Mouse (Mus musculus) intestine, embryonic 14.5 days (tissue): Measurements from ENCODE around the gene Thoc6. TPM values are rescaled to one million over a fixed set of nuclear protein-coding genes. Genes with fewer than 3 reads are reported as not detected.

Experiments used
- ATAC-seq: fragments of 200-750 bp; cut with Nextera tagmentation; replicated peaks from 2 replicates; pipeline ENCODE4 v1.8.0; 2017; ENCODE audit warnings: low read depth, moderate number of reproducible peaks, moderate TSS enrichment, moderate library complexity; ENCODE audit not compliant: low FRiP score, low TSS enrichment
- DNase-seq: peaks from one replicate; pipeline ENCODE4 v3.0.0-alpha.2; 2018; ENCODE audit warnings: low spot score
- H3K27ac ChIP-seq: fragments of 300-500 bp; sonication (generic); 2 replicates; pipeline ENCODE4 v1.5.1; 2014; ENCODE audit warnings: low read depth, mild to moderate bottlenecking, control low read depth
- H3K27me3 ChIP-seq: fragments of 300-500 bp; sonication (generic); replicated peaks from 2 replicates; pipeline ENCODE4 v1.6.1; 2014; ENCODE audit warnings: low read length, control low read depth; ENCODE audit not compliant: control insufficient read depth, insufficient read depth
- H3K36me3 ChIP-seq: fragments of 300-500 bp; sonication (generic); 2 replicates; pipeline ENCODE4 v1.6.1; 2014; ENCODE audit warnings: low read length, control low read depth; ENCODE audit not compliant: control insufficient read depth, insufficient read depth
- H3K4me1 ChIP-seq: fragments of 300-500 bp; sonication (generic); replicated peaks from 2 replicates; pipeline ENCODE4 v1.6.1; 2014; ENCODE audit warnings: low read length, control low read depth, mixed read lengths; ENCODE audit not compliant: control insufficient read depth, insufficient read depth
- H3K4me2 ChIP-seq: fragments of 300-500 bp; sonication (generic); 2 replicates; pipeline ENCODE4 v1.6.1; 2014; ENCODE audit warnings: low read length
- H3K4me3 ChIP-seq: fragments of 300-500 bp; sonication (generic); 2 replicates; pipeline ENCODE4 v1.5.1; 2014; ENCODE audit warnings: low read depth, low read length, control low read depth, mixed read lengths
- H3K9ac ChIP-seq: fragments of 300-500 bp; sonication (generic); 2 replicates; pipeline ENCODE4 v1.6.1; 2014; ENCODE audit warnings: mild to moderate bottlenecking, low read length
- H3K9me3 ChIP-seq: fragments of 300-500 bp; sonication (generic); 2 replicates; pipeline ENCODE4 v1.6.1; 2016; ENCODE audit warnings: low read length, control low read depth; ENCODE audit not compliant: control insufficient read depth
- WGBS: fragments of 180-500 bp; shearing (Covaris S2); extraction: QIAGEN DNeasy Blood & Tissue Kit; methylation state at CpG from one replicate; pipeline ENCODE4 v1.1.7; 2014; 5-methylcytosine and 5-hydroxymethylcytosine counted together
- polyA plus RNA-seq: library from polyadenylated mRNA; unstranded; fragments of >200 nt; fragmentation: Nextera tagmentation; extraction: Ambion mirVana; gene quantifications from 2 replicates; pipeline ENCODE4 v1.2.1, GENCODE M21; 2014

Thoc6 gene
- polyA plus RNA-seq, 1 experiment from 2014 or later = 45.8 TPM

GRCm38 (mm10) chr17:23703301-23703700, 29.6 kb upstream of the Thoc6 start:
- no peaks in the 10 kb centered on the region for H3K4me1 ChIP-seq
- H3K27me3 ChIP-seq = peaks cover 25% of the 10 kb centered on the region; the same call in 1 of the 2 replicates
- H3K9me3 ChIP-seq = no peaks in the 10 kb centered on the region
- DNase-seq = no peak
- no peak for ATAC-seq
- no peaks in the 10 kb centered on the region for H3K36me3 ChIP-seq
- no peak overlapping the region for H3K4me3 ChIP-seq
- H3K9ac ChIP-seq = no peak overlapping the region
- H3K27ac ChIP-seq = no peak overlapping the region
- 86% methylated on average over 9 of the region's 9 CpGs for WGBS
- no peak overlapping the region for H3K4me2 ChIP-seq

- H3K27me3 ChIP-seq = peaks cover 21% of the 10 kb centered on the region; the same call in 1 of the 2 replicates
- no peaks in the 10 kb centered on the region; the same call in 1 of the 2 replicates for H3K4me1 ChIP-seq
- H3K36me3 ChIP-seq = no peaks in the 10 kb centered on the region
- H3K9ac ChIP-seq = peak overlapping the region; percentile 41
- ATAC-seq = peak; percentile 90
- peak overlapping the region; percentile 99 for H3K4me2 ChIP-seq
- peak; percentile 87 for DNase-seq
- H3K9me3 ChIP-seq = no peaks in the 10 kb centered on the region
- 0% methylated on average over 27 of the region's 28 CpGs for WGBS
- H3K27ac ChIP-seq = no peak overlapping the region
- peak overlapping the region; percentile 52 for H3K4me3 ChIP-seq
Observed at GRCm38 (mm10) chr17:23700079-23700478, 26.4 kb upstream of the Thoc6 start.

GRCm38 (mm10) chr17:23699131-23700077, 25.7 kb upstream of the Thoc6 start:
- H3K4me2 ChIP-seq = peak overlapping the region; percentile 99
- H3K27ac ChIP-seq = no peak overlapping the region
- peak overlapping the region; percentile 41 for H3K9ac ChIP-seq
- ATAC-seq = peak; percentile 29
- H3K9me3 ChIP-seq = no peaks in the 10 kb centered on the region
- no peak for DNase-seq
- H3K36me3 ChIP-seq = no peaks in the 10 kb centered on the region
- under 1% methylated on average over 61 of the region's 101 CpGs for WGBS
- peak overlapping the region; percentile 52 for H3K4me3 ChIP-seq
- peaks cover 21% of the 10 kb centered on the region; the same call in 1 of the 2 replicates for H3K27me3 ChIP-seq
- H3K4me1 ChIP-seq = no peaks in the 10 kb centered on the region; the same call in 1 of the 2 replicates

DNA sequence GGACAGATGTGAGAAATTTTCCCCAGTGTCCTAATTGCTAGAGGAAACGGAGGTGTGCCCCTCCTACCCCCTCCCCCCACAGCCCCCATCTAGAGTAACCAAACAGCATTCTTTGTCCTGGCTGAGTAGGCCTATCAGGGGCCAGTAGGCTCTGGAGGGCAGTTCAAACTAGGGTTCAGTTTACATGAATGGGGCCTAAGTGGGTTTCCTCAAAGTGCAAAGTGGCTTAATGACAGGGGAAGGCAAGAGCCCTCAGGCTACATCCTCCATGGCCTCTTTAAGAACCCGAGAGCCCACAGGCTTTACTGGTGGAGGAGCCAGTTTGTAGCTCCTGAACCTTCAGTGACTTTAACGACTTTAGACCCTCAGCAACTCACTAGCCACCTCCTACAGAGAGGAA, 22.1 kb upstream of the Thoc6 start:
- H3K4me3 ChIP-seq = no peak overlapping the region
- H3K27me3 ChIP-seq = peaks cover 18% of the 10 kb centered on the region; the same call in 1 of the 2 replicates
- H3K4me2 ChIP-seq = no peak overlapping the region
- ATAC-seq (no peak), DNase-seq (no peak)
- no peaks in the 10 kb centered on the region for H3K36me3 ChIP-seq
- H3K9ac ChIP-seq = no peak overlapping the region
- H3K4me1 ChIP-seq = no peaks in the 10 kb centered on the region; the same call in 1 of the 2 replicates
- H3K9me3 ChIP-seq = no peaks in the 10 kb centered on the region
- H3K27ac ChIP-seq = no peak overlapping the region
- 11% methylated on average over 3 of the region's 3 CpGs for WGBS

DNA sequence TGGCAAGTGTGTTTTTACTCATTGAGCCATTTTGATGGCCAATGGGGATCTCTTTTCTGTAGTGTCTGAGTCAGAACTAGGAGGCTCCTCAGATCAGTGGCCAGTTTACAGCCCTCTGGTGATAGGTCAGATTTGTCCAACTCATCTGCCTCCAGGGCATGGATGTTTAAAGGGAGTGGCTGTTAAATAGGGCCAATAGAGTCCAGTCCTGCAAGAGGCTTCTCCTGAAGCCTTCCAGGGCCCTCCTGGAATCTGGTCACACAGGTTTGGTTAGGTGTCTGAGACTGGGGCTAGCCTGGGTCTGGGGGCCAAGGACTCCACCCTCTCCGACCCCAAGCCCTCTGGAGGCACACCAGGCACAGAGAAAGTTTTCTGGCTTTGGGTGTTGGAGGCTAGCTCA, 20.8 kb upstream of the Thoc6 start:
- H3K9ac ChIP-seq = no peak overlapping the region
- H3K9me3 ChIP-seq = no peaks in the 10 kb centered on the region
- no peaks in the 10 kb centered on the region; the same call in 1 of the 2 replicates for H3K4me1 ChIP-seq
- no peak overlapping the region for H3K4me3 ChIP-seq
- DNase-seq = no peak
- H3K36me3 ChIP-seq = no peaks in the 10 kb centered on the region
- H3K27me3 ChIP-seq = peaks cover 10% of the 10 kb centered on the region; the same call in 1 of the 2 replicates
- 62% methylated on average over 1 of the region's 1 CpGs for WGBS
- peak; percentile 70 for ATAC-seq
- no peak overlapping the region for H3K27ac ChIP-seq
- H3K4me2 ChIP-seq = no peak overlapping the region

DNA sequence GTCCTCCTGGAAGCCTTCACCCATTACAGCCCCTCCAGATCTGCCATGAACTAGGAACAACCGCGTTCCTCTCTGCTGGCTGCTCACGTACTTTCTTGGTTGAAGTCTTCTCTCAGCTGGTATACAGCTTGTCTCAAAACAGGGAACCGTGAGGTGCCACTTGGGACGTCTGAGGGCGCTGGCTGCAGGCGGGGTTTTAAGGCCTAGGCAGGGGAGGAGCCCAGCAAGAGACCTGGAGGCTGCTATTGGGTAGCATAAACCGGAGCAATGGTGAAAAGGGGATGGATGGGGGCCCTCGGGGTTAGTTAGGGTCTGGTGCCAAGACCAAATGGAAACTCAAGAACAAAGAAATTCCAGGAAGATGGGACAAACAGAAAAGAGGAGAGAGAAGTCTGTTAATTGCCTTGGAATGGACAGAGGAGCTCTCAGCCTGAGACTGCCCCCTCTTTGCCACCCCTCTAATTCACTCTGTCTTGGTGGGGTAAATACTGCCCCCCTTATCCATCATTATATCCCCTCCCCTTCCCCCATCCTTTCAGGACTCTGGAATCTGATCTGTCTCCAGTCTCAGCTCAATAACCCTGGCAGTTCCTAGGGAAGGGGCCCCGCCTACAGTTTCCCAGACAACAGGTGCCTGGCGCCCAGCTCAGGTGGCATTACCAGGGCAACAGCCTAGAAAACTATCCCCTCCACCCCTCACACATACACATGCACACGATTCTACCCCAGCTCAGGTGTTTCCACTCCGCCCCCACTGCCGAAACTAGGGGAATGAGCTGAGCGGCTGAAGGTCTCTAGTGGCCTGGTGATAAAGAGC, 10.4 kb upstream of the Thoc6 start, which contains the start of gene Cldn9:
Cldn9 (minus strand) TSS at position 171 of the 817 bp plus-strand sequence.
- Histone ChIP-seq H3K27me3 (peaks cover 39% of the 10 kb centered on the region), H3K9me3 (no peaks in the 10 kb centered on the region), H3K4me1 (no peaks in the 10 kb centered on the region), H3K36me3 (no peaks in the 10 kb centered on the region), H3K4me2 (no peak within 1 kb of the TSS), H3K4me3 (no peak within 1 kb of the TSS), H3K27ac (no peak within 1 kb of the TSS), H3K9ac (no peak within 1 kb of the TSS)
- WGBS = 23% methylated on average over 15 of the region's 15 CpGs
- ATAC-seq = peak; percentile 38; the same call in 1 of the 2 replicates
- no peak for DNase-seq

- H3K9ac ChIP-seq = no peak overlapping the region
- H3K4me1 ChIP-seq = no peaks in the 10 kb centered on the region
- 21% methylated on average over 15 of the region's 15 CpGs for WGBS
- H3K4me2 ChIP-seq = no peak overlapping the region
- no peak overlapping the region for H3K27ac ChIP-seq
- no peak overlapping the region for H3K4me3 ChIP-seq
- peaks cover 47% of the 10 kb centered on the region for H3K27me3 ChIP-seq
- DNase-seq (no peak), ATAC-seq (no peak; the same call in 1 of the 2 replicates)
- no peaks in the 10 kb centered on the region for H3K36me3 ChIP-seq
- H3K9me3 ChIP-seq = no peaks in the 10 kb centered on the region
Observed at GRCm38 (mm10) chr17:23683226-23683625, 9.5 kb upstream of the Thoc6 start.

GRCm38 (mm10) chr17:23682530-23682929, 8.8 kb upstream of the Thoc6 start:
- H3K36me3 ChIP-seq = no peaks in the 10 kb centered on the region
- no peak overlapping the region for H3K9ac ChIP-seq
- DNase-seq (no peak), ATAC-seq (no peak)
- no peaks in the 10 kb centered on the region for H3K9me3 ChIP-seq
- no peak overlapping the region for H3K4me3 ChIP-seq
- H3K27ac ChIP-seq = no peak overlapping the region
- no peaks in the 10 kb centered on the region for H3K4me1 ChIP-seq
- H3K4me2 ChIP-seq = no peak overlapping the region
- H3K27me3 ChIP-seq = peaks cover 48% of the 10 kb centered on the region
- 56% methylated on average over 3 of the region's 3 CpGs for WGBS
